Mouse (Mus musculus) megakaryocyte progenitor cell, adult 5-6 weeks (primary cell): ENCODE results near the gene Dgkq. TPM values are rescaled to one million over a fixed set of nuclear protein-coding genes. Genes with fewer than 3 reads are reported as not detected.
A peak's percentile ranks its signal among the peaks of the same experiment; 100 is the strongest.

Source experiments
- ATAC-seq: replicated peaks from 2 replicates; pipeline ENCODE4 v1.8.0; 2016; ENCODE audit warnings: mild to moderate bottlenecking, moderate TSS enrichment, inconsistent platforms; ENCODE audit not compliant: poor library complexity
- total RNA-seq, 2 experiments: library from RNA; stranded (forward) in 1 of 2; stranded (reverse) in 1 of 2; fragments of 157-497, 149-512 nt in 1 of 2; fragments of 200-1000 nt in 1 of 2; gene quantifications; 2 replicates each; pipeline versions ENCODE4 v1.2.3 to v1.2.4; 2015 to 2017

The Dgkq gene
- total RNA-seq, 2 experiments from 2014 or later, result 4.2 to 4.8 TPM

- ATAC-seq, result no peak
Observed at GRCm38 (mm10) chr5:108621870-108622269, 47.6 kb downstream of the Dgkq start.

- ATAC-seq, result no peak
Observed at GRCm38 (mm10) chr5:108610426-108610825, 59.0 kb downstream of the Dgkq start.

- 0 out of 2 replicates have a peak, but pooled peaks have one; percentile 14 for ATAC-seq
Observed at GRCm38 (mm10) chr5:108602537-108602936, 66.9 kb downstream of the Dgkq start.

GRCm38 (mm10) chr5:108599923-108600322, 69.5 kb downstream of the Dgkq start:
- ATAC-seq, result no peak

Other genes with a start within 250 kb of the Dgkq start
- gene Atp5k, start 235.2 kb downstream of the Dgkq start, total RNA-seq (2015), result 245 and 275 TPM in 2 replicates
- gene Atp5k, start 235.2 kb downstream of the Dgkq start, total RNA-seq (2017), result 222 and 254 TPM in 2 replicates
- gene Mfsd7a, start 220.8 kb downstream of the Dgkq start, total RNA-seq (2015), result 0.59 and 1.6 TPM in 2 replicates
- 1.1 and 1.2 TPM in 2 replicates for gene Mfsd7a, start 220.8 kb downstream of the Dgkq start, total RNA-seq (2017)
- gene Pcgf3, start 208.4 kb downstream of the Dgkq start, total RNA-seq (2015), result 15.8 and 21.1 TPM in 2 replicates
- 7.6 and 10.6 TPM in 2 replicates for gene Pcgf3, start 208.4 kb downstream of the Dgkq start, total RNA-seq (2017)
- gene Cplx1, start 119.6 kb downstream of the Dgkq start, total RNA-seq (2015), result 0.07 TPM in 1 of 2 replicates, not detected in the other
- gene Cplx1, start 119.6 kb downstream of the Dgkq start, total RNA-seq (2017), result not detected in 2 replicates
- 69.6 and 74.6 TPM in 2 replicates for gene Gak, start 39.9 kb downstream of the Dgkq start, total RNA-seq (2015)
- gene Gak, start 39.9 kb downstream of the Dgkq start, total RNA-seq (2017), result 89.9 and 120 TPM in 2 replicates
- gene Tmem175, start 39.9 kb downstream of the Dgkq start, total RNA-seq (2015), result 22.9 and 28.7 TPM in 2 replicates
- gene Tmem175, start 39.9 kb downstream of the Dgkq start, total RNA-seq (2017), result 13.4 and 13.8 TPM in 2 replicates
- gene Idua, start 9.3 kb downstream of the Dgkq start, total RNA-seq (2015), result 15.6 and 18.5 TPM in 2 replicates
- 3.1 and 7.3 TPM in 2 replicates for gene Idua, start 9.3 kb downstream of the Dgkq start, total RNA-seq (2017)
- 2.0 and 2.1 TPM in 2 replicates for gene Slc26a1, start 5.9 kb upstream of the Dgkq start, total RNA-seq (2015)
- 0.75 and 1.5 TPM in 2 replicates for gene Slc26a1, start 5.9 kb upstream of the Dgkq start, total RNA-seq (2017)
- gene Fgfrl1, start 22.7 kb upstream of the Dgkq start, total RNA-seq (2015), result 1.7 TPM in 2 replicates
- 2.3 and 2.7 TPM in 2 replicates for gene Fgfrl1, start 22.7 kb upstream of the Dgkq start, total RNA-seq (2017)
- gene Rnf212, start 105.3 kb upstream of the Dgkq start, total RNA-seq (2015), result not detected in 2 replicates
- 0.79 TPM in 1 of 2 replicates, not detected in the other for gene Rnf212, start 105.3 kb upstream of the Dgkq start, total RNA-seq (2017)
- not detected in 2 replicates for gene Tmed11, start 125.7 kb upstream of the Dgkq start, total RNA-seq (2015)
- not detected in 2 replicates for gene Tmed11, start 125.7 kb upstream of the Dgkq start, total RNA-seq (2017)
- gene Vmn2r8, start 139.2 kb upstream of the Dgkq start, total RNA-seq (2015), result not detected in 2 replicates
- not detected in 2 replicates for gene Vmn2r8, start 139.2 kb upstream of the Dgkq start, total RNA-seq (2017)
- gene Vmn2r9, start 182.9 kb upstream of the Dgkq start, total RNA-seq (2015), result not detected in 2 replicates
- not detected in 2 replicates for gene Vmn2r9, start 182.9 kb upstream of the Dgkq start, total RNA-seq (2017)